Mouse (Mus musculus) ES-E14 (cell line): Measurements from ENCODE around the gene Lpp.

Experiments used
- CHD2 ChIP-seq: IDR thresholded peaks from 2 replicates; pipeline ENCODE4 v1.6.1; 2014; ENCODE audit warnings: mild to moderate bottlenecking, low read depth, low read length, inconsistent platforms
- ZC3H11A ChIP-seq: IDR thresholded peaks from 2 replicates; pipeline ENCODE4 v1.6.1; 2012; ENCODE audit warnings: low read depth, mild to moderate bottlenecking, inconsistent platforms, low read length, borderline replicate concordance
- ZNF384 ChIP-seq: IDR thresholded peaks from 2 replicates; pipeline ENCODE4 v1.6.1; 2012; ENCODE audit warnings: low read depth, low read length, inconsistent platforms

DNA sequence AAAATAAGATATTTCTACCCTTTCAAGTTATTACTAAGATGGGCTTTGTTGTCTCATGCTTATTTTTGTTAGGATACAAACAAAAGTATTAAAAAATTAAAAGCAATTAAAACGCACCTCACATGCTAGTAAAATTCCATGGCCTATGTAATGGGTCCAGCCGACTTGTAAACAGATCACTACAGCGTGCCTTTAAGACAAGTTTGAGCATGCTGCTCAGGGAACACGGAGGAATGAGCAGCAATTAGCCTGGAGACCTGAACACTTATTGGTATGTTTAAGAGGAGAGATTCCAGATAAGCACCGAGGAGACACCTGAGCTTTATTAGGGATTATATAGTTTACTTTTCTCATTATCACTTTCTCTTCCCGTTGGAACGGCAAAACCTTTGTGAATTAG is 205.3 kb downstream of the Lpp start:
- TF ChIP-seq ZNF384 (no peak), ZC3H11A (no peak), CHD2 (no peak)
